Mouse (Mus musculus) ES-E14 (cell line): ENCODE data around the gene Sertad2.

Experiments
- CHD2 ChIP-seq: IDR thresholded peaks from 2 replicates; pipeline ENCODE4 v1.6.1; 2014; ENCODE audit warnings: mild to moderate bottlenecking, low read depth, low read length, inconsistent platforms
- ZC3H11A ChIP-seq: IDR thresholded peaks from 2 replicates; pipeline ENCODE4 v1.6.1; 2012; ENCODE audit warnings: low read depth, mild to moderate bottlenecking, inconsistent platforms, low read length, borderline replicate concordance

DNA sequence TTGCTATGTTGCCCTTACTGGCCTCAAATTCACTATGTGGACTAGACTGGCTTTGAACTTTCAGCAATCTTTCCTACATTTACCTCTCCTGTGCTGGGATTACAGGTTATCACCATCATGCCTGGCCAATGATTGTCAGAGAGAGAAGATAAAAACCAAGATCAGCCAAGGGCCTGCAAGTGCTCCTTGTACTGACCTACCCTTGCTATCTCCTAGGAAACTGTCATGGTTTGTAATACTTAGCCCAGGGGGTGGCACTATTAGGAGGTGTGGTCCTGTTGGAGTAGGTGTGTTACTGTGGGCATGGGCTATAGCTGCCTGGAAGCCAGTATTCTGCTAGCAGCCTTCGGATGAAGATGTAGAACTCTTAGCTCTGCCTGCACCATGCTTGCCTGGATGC, 18.6 kb upstream of the Sertad2 start:
- TF ChIP-seq ZC3H11A (no peak), CHD2 (no peak)
